Mouse (Mus musculus): ENCODE measurements around the gene Fkbp6. TPM values are rescaled to one million over a fixed set of nuclear protein-coding genes. Genes with fewer than 3 reads are reported as not detected.

Fkbp6 gene
- polyA plus RNA-seq, 1 experiment from 2014 or later, result not detected

GRCm38 (mm10) chr5:135270361-135270760 lies 79.5 kb downstream of the Fkbp6 start:
- H3K27ac ChIP-seq (replicated peaks; ENCODE audit: low read depth, low read length), result no peak overlapping the region
- H3K9me3 ChIP-seq (replicated peaks; ENCODE audit: control insufficient read depth, low read length), result no peaks in the 10 kb centered on the region
- DNase-seq (ENCODE audit: low spot score) (no peak), ATAC-seq (replicated peaks; ENCODE audit: insufficient number of reproducible peaks, low FRiP score, low TSS enrichment, low read depth) (no peak)
- H3K27me3 ChIP-seq (ENCODE audit: control insufficient read depth, insufficient read depth, low read length), result no peaks in the 10 kb centered on the region
- H3K4me2 ChIP-seq (ENCODE audit: low read depth, low read length), result no peak overlapping the region
- no peaks in the 10 kb centered on the region for H3K4me1 ChIP-seq (ENCODE audit: control insufficient read depth, insufficient read depth, low read length)
- 79% methylated on average over 4 of the region's 4 CpGs for WGBS
- H3K9ac ChIP-seq (replicated peaks; ENCODE audit: low read length), result no peak overlapping the region
- H3K4me3 ChIP-seq (ENCODE audit: low read depth, low read length), result no peak overlapping the region
- H3K36me3 ChIP-seq (replicated peaks; ENCODE audit: control insufficient read depth, insufficient read depth, low read depth, low read length), result no peaks in the 10 kb centered on the region

GRCm38 (mm10) chr5:135269451-135269850 lies 80.4 kb downstream of the Fkbp6 start:
- no peak overlapping the region for H3K9ac ChIP-seq (replicated peaks; ENCODE audit: low read length)
- H3K27me3 ChIP-seq (ENCODE audit: control insufficient read depth, insufficient read depth, low read length), result no peaks in the 10 kb centered on the region
- H3K36me3 ChIP-seq (replicated peaks; ENCODE audit: control insufficient read depth, insufficient read depth, low read depth, low read length), result no peaks in the 10 kb centered on the region
- no peaks in the 10 kb centered on the region for H3K4me1 ChIP-seq (ENCODE audit: control insufficient read depth, insufficient read depth, low read length)
- H3K27ac ChIP-seq (replicated peaks; ENCODE audit: low read depth, low read length), result no peak overlapping the region
- DNase-seq (ENCODE audit: low spot score), result no peak
- H3K4me2 ChIP-seq (ENCODE audit: low read depth, low read length), result no peak overlapping the region
- H3K4me3 ChIP-seq (ENCODE audit: low read depth, low read length), result no peak overlapping the region
- no peaks in the 10 kb centered on the region for H3K9me3 ChIP-seq (replicated peaks; ENCODE audit: control insufficient read depth, low read length)
- ATAC-seq (replicated peaks; ENCODE audit: insufficient number of reproducible peaks, low FRiP score, low TSS enrichment, low read depth), result no peak
- WGBS, result 76% methylated on average over 8 of the region's 8 CpGs

GRCm38 (mm10) chr5:135264548-135264947 lies 85.3 kb downstream of the Fkbp6 start:
- Histone ChIP-seq H3K36me3 (replicated peaks; ENCODE audit: control insufficient read depth, insufficient read depth, low read depth, low read length) (no peaks in the 10 kb centered on the region), H3K4me2 (ENCODE audit: low read depth, low read length) (no peak overlapping the region; the same call in 1 of the 2 replicates), H3K27ac (replicated peaks; ENCODE audit: low read depth, low read length) (peak overlapping the region; percentile 61; the same call in 1 of the 2 replicates), H3K9me3 (replicated peaks; ENCODE audit: control insufficient read depth, low read length) (no peaks in the 10 kb centered on the region), H3K4me3 (ENCODE audit: low read depth, low read length) (no peak overlapping the region), H3K9ac (replicated peaks; ENCODE audit: low read length) (no peak overlapping the region), H3K27me3 (ENCODE audit: control insufficient read depth, insufficient read depth, low read length) (no peaks in the 10 kb centered on the region), H3K4me1 (ENCODE audit: control insufficient read depth, insufficient read depth, low read length) (no peaks in the 10 kb centered on the region)
- DNase-seq (ENCODE audit: low spot score) (peak; percentile 67), ATAC-seq (replicated peaks; ENCODE audit: insufficient number of reproducible peaks, low FRiP score, low TSS enrichment, low read depth) (peak; percentile 46; the same call in 1 of the 2 replicates)
- WGBS, result 16% methylated on average over 9 of the region's 9 CpGs

GRCm38 (mm10) chr5:135263866-135264503 lies 85.9 kb downstream of the Fkbp6 start:
- H3K9me3 ChIP-seq (replicated peaks; ENCODE audit: control insufficient read depth, low read length), result no peaks in the 10 kb centered on the region
- H3K4me3 ChIP-seq (ENCODE audit: low read depth, low read length), result no peak overlapping the region
- no peaks in the 10 kb centered on the region for H3K36me3 ChIP-seq (replicated peaks; ENCODE audit: control insufficient read depth, insufficient read depth, low read depth, low read length)
- ATAC-seq (replicated peaks; ENCODE audit: insufficient number of reproducible peaks, low FRiP score, low TSS enrichment, low read depth) (peak; percentile 90), DNase-seq (ENCODE audit: low spot score) (peak; percentile 71)
- peak overlapping the region; percentile 61 for H3K27ac ChIP-seq (replicated peaks; ENCODE audit: low read depth, low read length)
- no peaks in the 10 kb centered on the region for H3K4me1 ChIP-seq (ENCODE audit: control insufficient read depth, insufficient read depth, low read length)
- 9% methylated on average over 17 of the region's 17 CpGs for WGBS
- H3K27me3 ChIP-seq (ENCODE audit: control insufficient read depth, insufficient read depth, low read length), result no peaks in the 10 kb centered on the region
- H3K9ac ChIP-seq (replicated peaks; ENCODE audit: low read length), result 0 out of 2 replicates have a peak overlapping the region, but pooled peaks have one; percentile 1
- H3K4me2 ChIP-seq (ENCODE audit: low read depth, low read length), result peak overlapping the region; percentile 13; the same call in 1 of the 2 replicates

GRCm38 (mm10) chr5:135258280-135259150 lies 91.3 kb downstream of the Fkbp6 start:
- peak overlapping the region; percentile 76 for H3K9ac ChIP-seq (replicated peaks; ENCODE audit: low read length)
- peak overlapping the region; percentile 90 for H3K27ac ChIP-seq (replicated peaks; ENCODE audit: low read depth, low read length)
- H3K27me3 ChIP-seq (ENCODE audit: control insufficient read depth, insufficient read depth, low read length), result no peaks in the 10 kb centered on the region
- peak overlapping the region; percentile 38 for H3K4me2 ChIP-seq (ENCODE audit: low read depth, low read length)
- H3K4me3 ChIP-seq (ENCODE audit: low read depth, low read length), result peak overlapping the region; percentile 8; the same call in 1 of the 2 replicates
- H3K36me3 ChIP-seq (replicated peaks; ENCODE audit: control insufficient read depth, insufficient read depth, low read depth, low read length), result no peaks in the 10 kb centered on the region
- 21% methylated on average over 29 of the region's 30 CpGs for WGBS
- no peaks in the 10 kb centered on the region; the same call in 1 of the 2 replicates for H3K4me1 ChIP-seq (ENCODE audit: control insufficient read depth, insufficient read depth, low read length)
- no peaks in the 10 kb centered on the region for H3K9me3 ChIP-seq (replicated peaks; ENCODE audit: control insufficient read depth, low read length)
- peak; percentile 70 for DNase-seq (ENCODE audit: low spot score)
- no peak for ATAC-seq (replicated peaks; ENCODE audit: insufficient number of reproducible peaks, low FRiP score, low TSS enrichment, low read depth)

- Histone ChIP-seq H3K27me3 (ENCODE audit: control insufficient read depth, insufficient read depth, low read length) (no peaks in the 10 kb centered on the region), H3K9ac (replicated peaks; ENCODE audit: low read length) (no peak overlapping the region), H3K27ac (replicated peaks; ENCODE audit: low read depth, low read length) (no peak overlapping the region), H3K4me1 (ENCODE audit: control insufficient read depth, insufficient read depth, low read length) (no peaks in the 10 kb centered on the region; the same call in 1 of the 2 replicates), H3K4me2 (ENCODE audit: low read depth, low read length) (no peak overlapping the region), H3K9me3 (replicated peaks; ENCODE audit: control insufficient read depth, low read length) (no peaks in the 10 kb centered on the region), H3K4me3 (ENCODE audit: low read depth, low read length) (no peak overlapping the region), H3K36me3 (replicated peaks; ENCODE audit: control insufficient read depth, insufficient read depth, low read depth, low read length) (no peaks in the 10 kb centered on the region)
- no peak for ATAC-seq (replicated peaks; ENCODE audit: insufficient number of reproducible peaks, low FRiP score, low TSS enrichment, low read depth)
- WGBS, result 82% methylated on average over 12 of the region's 12 CpGs
- no peak for DNase-seq (ENCODE audit: low spot score)
Observed at GRCm38 (mm10) chr5:135257559-135257958, 92.3 kb downstream of the Fkbp6 start.

- WGBS, result 87% methylated on average over 3 of the region's 3 CpGs
- no peak overlapping the region for H3K9ac ChIP-seq (replicated peaks; ENCODE audit: low read length)
- no peak overlapping the region for H3K27ac ChIP-seq (replicated peaks; ENCODE audit: low read depth, low read length)
- H3K27me3 ChIP-seq (ENCODE audit: control insufficient read depth, insufficient read depth, low read length), result no peaks in the 10 kb centered on the region
- H3K4me2 ChIP-seq (ENCODE audit: low read depth, low read length), result no peak overlapping the region
- ATAC-seq (replicated peaks; ENCODE audit: insufficient number of reproducible peaks, low FRiP score, low TSS enrichment, low read depth), result no peak
- no peak for DNase-seq (ENCODE audit: low spot score)
- H3K4me3 ChIP-seq (ENCODE audit: low read depth, low read length), result no peak overlapping the region
- H3K4me1 ChIP-seq (ENCODE audit: control insufficient read depth, insufficient read depth, low read length), result peaks cover 2% of the 10 kb centered on the region; the same call in 1 of the 2 replicates
- H3K9me3 ChIP-seq (replicated peaks; ENCODE audit: control insufficient read depth, low read length), result no peaks in the 10 kb centered on the region
- H3K36me3 ChIP-seq (replicated peaks; ENCODE audit: control insufficient read depth, insufficient read depth, low read depth, low read length), result no peaks in the 10 kb centered on the region
Observed at GRCm38 (mm10) chr5:135256166-135256565, 93.7 kb downstream of the Fkbp6 start.

All from embryonic facial prominence, embryonic 11.5 days (tissue).